Mouse (Mus musculus): ENCODE measurements at regions not wholly inside any gene's neighbourhood (a gene's known extent, or its start where the extent isn't known, plus 50 kb on each side); places are given as distances from the start of the nearest gene placed in this dataset.

- DNase-seq (ENCODE audit: low spot score in 2 of 2), result no peak
Measured at GRCm38 (mm10) chr6:140179999-140180398, 138.7 kb upstream of the Plcz1 start.

GRCm38 (mm10) chr6:140178425-140179193, 137.4 kb upstream of the Plcz1 start:
- DNase-seq (ENCODE audit: low spot score in 2 of 2), result no peak

GRCm38 (mm10) chr6:140172716-140173115, 131.5 kb upstream of the Plcz1 start:
- DNase-seq (ENCODE audit: low spot score in 2 of 2), result no peak

GRCm38 (mm10) chr6:140169836-140170235, 128.6 kb upstream of the Plcz1 start:
- no peak for DNase-seq (ENCODE audit: low spot score in 2 of 2)

GRCm38 (mm10) chr6:140167182-140167581, 125.9 kb upstream of the Plcz1 start:
- DNase-seq (ENCODE audit: low spot score in 2 of 2), result no peak

GRCm38 (mm10) chr6:140162729-140163128, 121.5 kb upstream of the Plcz1 start:
- DNase-seq (ENCODE audit: low spot score in 2 of 2), result no peak

- no peak for DNase-seq (ENCODE audit: low spot score in 2 of 2)
Measured at GRCm38 (mm10) chr6:140161482-140161881, 120.2 kb upstream of the Plcz1 start.

GRCm38 (mm10) chr6:140160946-140161345, 119.7 kb upstream of the Plcz1 start:
- DNase-seq (ENCODE audit: low spot score in 2 of 2), result no peak

GRCm38 (mm10) chr6:140158986-140159385, 117.7 kb upstream of the Plcz1 start:
- no peak for DNase-seq (ENCODE audit: low spot score in 2 of 2)

- no peak for DNase-seq (ENCODE audit: low spot score in 2 of 2)
Measured at GRCm38 (mm10) chr6:140157375-140157774, 116.1 kb upstream of the Plcz1 start.

- DNase-seq (ENCODE audit: low spot score in 2 of 2), result peak; percentile 16 to 60
Measured at GRCm38 (mm10) chr6:140152418-140153176, 111.3 kb upstream of the Plcz1 start.

GRCm38 (mm10) chr6:140148628-140149245, 107.5 kb upstream of the Plcz1 start:
- no peak for DNase-seq (ENCODE audit: low spot score in 2 of 2)

- DNase-seq (ENCODE audit: low spot score in 2 of 2), result peak; percentile 59 to 66
Measured at GRCm38 (mm10) chr6:140148138-140148537, 106.9 kb upstream of the Plcz1 start.

GRCm38 (mm10) chr6:140147711-140148110, 106.5 kb upstream of the Plcz1 start:
- DNase-seq (ENCODE audit: low spot score in 2 of 2), result no peak

GRCm38 (mm10) chr6:140133734-140134133, 92.5 kb upstream of the Plcz1 start:
- no peak for DNase-seq (ENCODE audit: low spot score in 2 of 2)

- no peak for DNase-seq (ENCODE audit: low spot score in 2 of 2)
Measured at GRCm38 (mm10) chr6:140126645-140127044, 85.4 kb upstream of the Plcz1 start.

GRCm38 (mm10) chr6:140114024-140114423, 72.8 kb upstream of the Plcz1 start:
- no peak for DNase-seq (ENCODE audit: low spot score in 2 of 2)

GRCm38 (mm10) chr6:140112054-140112453, 70.8 kb upstream of the Plcz1 start:
- no peak for DNase-seq (ENCODE audit: low spot score in 2 of 2)

GRCm38 (mm10) chr6:140108083-140108482, 66.8 kb upstream of the Plcz1 start:
- no peak for DNase-seq (ENCODE audit: low spot score in 2 of 2)

- no peak for DNase-seq (ENCODE audit: low spot score in 2 of 2)
Measured at GRCm38 (mm10) chr6:140107628-140108027, 66.4 kb upstream of the Plcz1 start.

- no peak for DNase-seq (ENCODE audit: low spot score in 2 of 2)
Measured at GRCm38 (mm10) chr6:140106141-140106540, 64.9 kb upstream of the Plcz1 start.

- no peak for DNase-seq (ENCODE audit: low spot score in 2 of 2)
Measured at GRCm38 (mm10) chr6:140102043-140102442, 60.8 kb upstream of the Plcz1 start.

Data from layer of hippocampus, adult 8-10 months (tissue).